23 mouse cellular contexts compared by ENCODE assay signal in genomic region chr2:164895885-164896284, GRCm38 (mm10). TPM values are rescaled to one million over a fixed set of nuclear protein-coding genes. Genes with fewer than 3 reads are reported as not detected.
DNase-seq lines count a peak whose midpoint lies in the region; ATAC-seq and TF ChIP-seq lines count a peak whose summit lies in the region.
"Had no signal": no experiment of that assay in that cellular context is flagged by ENCODE, and none has a peak within 500 bp of the region (broad histone marks: within the 10 kb centered on the region; RNA-seq: fewer than 3 reads in every experiment).

No protein-coding gene starts in this region.

- no peak for ATAC-seq in forebrain, embryonic 12.5 days (ENCODE audit: low FRiP score)
- ATAC-seq in forebrain, postnatal 0 days = no peak
- 0 out of 2 replicates have a peak, but pooled peaks have one; percentile 10 for ATAC-seq in limb, embryonic 11.5 days (ENCODE audit: insufficient number of reproducible peaks, low FRiP score, low TSS enrichment, low read depth)
- ATAC-seq: activated CD4-positive, CD25-positive, alpha-beta regulatory T cell, adult 4 months; forebrain, embryonic 14.5 days; hindbrain, embryonic 16.5 days had no signal

- H3K9me3 ChIP-seq in forebrain, embryonic 12.5 days = no peaks in the 10 kb centered on the region
- H3K9me3 ChIP-seq in forebrain, postnatal 0 days (ENCODE audit: low read length) = no peaks in the 10 kb centered on the region
- H3K9me3 ChIP-seq in limb, embryonic 11.5 days (ENCODE audit: control insufficient read depth, low read length) = no peaks in the 10 kb centered on the region
- no peaks in the 10 kb centered on the region for H3K9me3 ChIP-seq in limb, embryonic 10.5 days (replicated peaks)
- H3K9me3 ChIP-seq: forebrain, embryonic 10.5 days; heart, embryonic 15.5 days; hindbrain, embryonic 10.5 days; hindbrain, embryonic 13.5 days had no signal

- no peak overlapping the region for H3K4me3 ChIP-seq in forebrain, embryonic 12.5 days (replicated peaks)
- H3K4me3 ChIP-seq in forebrain, postnatal 0 days (ENCODE audit: low read depth, low read length) = no peak overlapping the region
- H3K4me3 ChIP-seq in limb, embryonic 11.5 days (ENCODE audit: low read depth, low read length) = no peak overlapping the region
- H3K4me3 ChIP-seq in limb, embryonic 10.5 days = no peak overlapping the region
- no peak overlapping the region for H3K4me3 ChIP-seq in thymus, adult 2 months (ENCODE audit: control insufficient read depth, insufficient read depth, low read length)
- H3K4me3 ChIP-seq: forebrain, embryonic 10.5 days; heart, embryonic 12.5 days; heart, embryonic 15.5 days; hindbrain, embryonic 10.5 days; hindbrain, embryonic 13.5 days had no signal

- H3K27ac ChIP-seq in forebrain, embryonic 12.5 days = 0 out of 2 replicates have a peak overlapping the region, but pooled peaks have one; percentile 13
- no peak overlapping the region for H3K27ac ChIP-seq in forebrain, postnatal 0 days (ENCODE audit: low read depth, low read length)
- no peak overlapping the region for H3K27ac ChIP-seq in limb, embryonic 11.5 days (replicated peaks; ENCODE audit: low read depth, low read length)
- H3K27ac ChIP-seq in limb, embryonic 10.5 days = no peak overlapping the region
- no peak overlapping the region for H3K27ac ChIP-seq in thymus, adult 2 months (ENCODE audit: control insufficient read depth, insufficient read depth, low read length)
- H3K27ac ChIP-seq: forebrain, embryonic 10.5 days; heart, embryonic 15.5 days; hindbrain, embryonic 10.5 days; hindbrain, embryonic 13.5 days had no signal

- DNase-seq in cerebellum, adult 11-12 months = peak; percentile 67
- DNase-seq in cerebellum, adult 9-11 months = no peak
- no peak for DNase-seq in forebrain, postnatal 0 days
- DNase-seq in limb, embryonic 11.5 days (ENCODE audit: low spot score) = no peak
- no peak for DNase-seq in limb, embryonic 10.5 days (ENCODE audit: low spot score)
- DNase-seq in thymus, adult 2 months = no peak
- DNase-seq: adrenal gland, adult 8-10 months; adrenal gland, postnatal 25 days; cerebellum, adult 11 months; cerebellum, adult 9-10 months; gastrocnemius, postnatal 25 days; heart, adult 18-20 months; heart, postnatal 10 days; heart, postnatal 36 days had no signal

- 96% methylated on average over 6 of the region's 6 CpGs for WGBS in forebrain, embryonic 12.5 days
- WGBS in forebrain, postnatal 0 days = 91% methylated on average over 6 of the region's 6 CpGs
- WGBS in limb, embryonic 11.5 days = 94% methylated on average over 6 of the region's 6 CpGs
- 92% methylated on average over 6 of the region's 6 CpGs for WGBS in limb, embryonic 10.5 days
- WGBS in thymus, adult 2 months = 97% methylated on average over 6 of the region's 6 CpGs

- no peak for TF ChIP-seq POLR2A in thymus, adult 2 months (IDR thresholded peaks at IDR 0.05; ENCODE audit: control insufficient read depth, extremely low read depth, insufficient read depth, low read length, poor library complexity)

- H3K36me3 ChIP-seq in forebrain, embryonic 12.5 days (replicated peaks) = peaks cover 100% of the 10 kb centered on the region
- peaks cover 99% of the 10 kb centered on the region for H3K36me3 ChIP-seq in forebrain, postnatal 0 days (ENCODE audit: insufficient read depth)
- peaks cover 52% of the 10 kb centered on the region for H3K36me3 ChIP-seq in limb, embryonic 11.5 days (ENCODE audit: control insufficient read depth, insufficient read depth, low read length)
- H3K36me3 ChIP-seq in limb, embryonic 10.5 days = peaks cover 100% of the 10 kb centered on the region
- peaks cover 78% of the 10 kb centered on the region for H3K36me3 ChIP-seq in thymus, adult 2 months (ENCODE audit: control insufficient read depth, insufficient read depth, low read length)

- no peak for TF ChIP-seq CTCF in forebrain, postnatal 0 days (IDR thresholded peaks at IDR 0.05; ENCODE audit: low read depth)
- no peak for TF ChIP-seq CTCF in thymus, adult 2 months (IDR thresholded peaks at IDR 0.05; ENCODE audit: borderline replicate concordance, control insufficient read depth, extremely low read depth, insufficient read depth, low read length, poor library complexity)

- H3K4me2 ChIP-seq in forebrain, embryonic 12.5 days = no peak overlapping the region
- H3K4me2 ChIP-seq in forebrain, postnatal 0 days (ENCODE audit: low read depth) = no peak overlapping the region
- H3K4me2 ChIP-seq in limb, embryonic 11.5 days (ENCODE audit: low read depth, severe bottlenecking) = no peak overlapping the region
- H3K4me2 ChIP-seq: heart, embryonic 12.5 days; heart, embryonic 15.5 days; hindbrain, embryonic 13.5 days had no signal

- H3K27me3 ChIP-seq in forebrain, embryonic 12.5 days = no peaks in the 10 kb centered on the region
- no peaks in the 10 kb centered on the region for H3K27me3 ChIP-seq in forebrain, postnatal 0 days (ENCODE audit: insufficient read depth, low read length)
- H3K27me3 ChIP-seq in limb, embryonic 11.5 days (ENCODE audit: control insufficient read depth, insufficient read depth, low read length) = no peaks in the 10 kb centered on the region; the same call in 1 of the 2 replicates
- H3K27me3 ChIP-seq in limb, embryonic 10.5 days (ENCODE audit: low read depth, poor library complexity, severe bottlenecking) = no peaks in the 10 kb centered on the region
- no peaks in the 10 kb centered on the region for H3K27me3 ChIP-seq in thymus, adult 2 months (ENCODE audit: control insufficient read depth, insufficient read depth, low read length)
- H3K27me3 ChIP-seq: heart, embryonic 12.5 days; heart, embryonic 15.5 days; hindbrain, embryonic 13.5 days had no signal

- H3K4me1 ChIP-seq in forebrain, embryonic 12.5 days = no peaks in the 10 kb centered on the region
- no peaks in the 10 kb centered on the region for H3K4me1 ChIP-seq in forebrain, postnatal 0 days (ENCODE audit: insufficient read depth)
- no peaks in the 10 kb centered on the region for H3K4me1 ChIP-seq in limb, embryonic 11.5 days (ENCODE audit: control insufficient read depth, insufficient read depth, low read length)
- no peaks in the 10 kb centered on the region for H3K4me1 ChIP-seq in limb, embryonic 10.5 days
- H3K4me1 ChIP-seq in thymus, adult 2 months (replicated peaks; ENCODE audit: control insufficient read depth, insufficient read depth, low read length) = peaks cover 16% of the 10 kb centered on the region
- H3K4me1 ChIP-seq: forebrain, embryonic 10.5 days; heart, embryonic 12.5 days; heart, embryonic 15.5 days; hindbrain, embryonic 10.5 days; hindbrain, embryonic 13.5 days had no signal

- no peak overlapping the region for H3K9ac ChIP-seq in forebrain, embryonic 12.5 days
- H3K9ac ChIP-seq in forebrain, postnatal 0 days = no peak overlapping the region
- H3K9ac ChIP-seq in limb, embryonic 11.5 days (ENCODE audit: low read length) = no peak overlapping the region
- H3K9ac ChIP-seq: heart, embryonic 12.5 days; heart, embryonic 15.5 days; hindbrain, embryonic 13.5 days had no signal

RNA-seq across cellular contexts. Expression of gene Zfp335, which starts 15.7 kb away (rescaled TPM):
- polyA plus RNA-seq in forebrain, embryonic 12.5 days (2016; fragmentation: Nextera tagmentation; extraction: Ambion mirVana) = 18.3 and 19.1 TPM in 2 replicates
- total RNA-seq in forebrain, postnatal 0 days (2014; rRNA removed) = 20.9 and 26.0 TPM in 2 replicates
- polyA plus RNA-seq in forebrain, postnatal 0 days (2015; fragmentation: Nextera tagmentation; extraction: Ambion mirVana) = 10.0 and 11.2 TPM in 2 replicates
- 12.1 and 16.3 TPM in 2 replicates for polyA plus RNA-seq in limb, embryonic 11.5 days (2014; fragmentation: Nextera tagmentation; extraction: Ambion mirVana)
- polyA plus RNA-seq in limb, embryonic 10.5 days (2016; fragmentation: Nextera tagmentation; extraction: Ambion mirVana) = 18.0 and 21.3 TPM in 2 replicates
- 92.6 and 99.0 TPM in 2 replicates for polyA plus RNA-seq in thymus, adult 2 months (2012; rRNA removed)

RNA-seq across cellular contexts. Expression of gene Pcif1, which starts 16.8 kb away (rescaled TPM):
- 92.9 and 96.3 TPM in 2 replicates for polyA plus RNA-seq in forebrain, embryonic 12.5 days (2016; fragmentation: Nextera tagmentation; extraction: Ambion mirVana)
- 67.3 and 82.2 TPM in 2 replicates for total RNA-seq in forebrain, postnatal 0 days (2014; rRNA removed)
- polyA plus RNA-seq in forebrain, postnatal 0 days (2015; fragmentation: Nextera tagmentation; extraction: Ambion mirVana) = 104 and 115 TPM in 2 replicates
- 71.5 and 76.6 TPM in 2 replicates for polyA plus RNA-seq in limb, embryonic 11.5 days (2014; fragmentation: Nextera tagmentation; extraction: Ambion mirVana)
- polyA plus RNA-seq in limb, embryonic 10.5 days (2016; fragmentation: Nextera tagmentation; extraction: Ambion mirVana) = 73.7 and 86.7 TPM in 2 replicates
- 79.7 and 87.9 TPM in 2 replicates for polyA plus RNA-seq in thymus, adult 2 months (2012; rRNA removed)

RNA-seq across cellular contexts. Expression of gene Pltp, which starts 38.4 kb away (rescaled TPM):
- 39.0 and 40.4 TPM in 2 replicates for polyA plus RNA-seq in forebrain, embryonic 12.5 days (2016; fragmentation: Nextera tagmentation; extraction: Ambion mirVana)
- total RNA-seq in forebrain, postnatal 0 days (2014; rRNA removed) = 28.2 and 43.4 TPM in 2 replicates
- 67.9 and 80.7 TPM in 2 replicates for polyA plus RNA-seq in forebrain, postnatal 0 days (2015; fragmentation: Nextera tagmentation; extraction: Ambion mirVana)
- 22.9 and 25.1 TPM in 2 replicates for polyA plus RNA-seq in limb, embryonic 11.5 days (2014; fragmentation: Nextera tagmentation; extraction: Ambion mirVana)
- 20.2 and 24.9 TPM in 2 replicates for polyA plus RNA-seq in limb, embryonic 10.5 days (2016; fragmentation: Nextera tagmentation; extraction: Ambion mirVana)
- 227 and 263 TPM in 2 replicates for polyA plus RNA-seq in thymus, adult 2 months (2012; rRNA removed)

RNA-seq across cellular contexts. Expression of gene Mmp9, which starts 44.7 kb away (rescaled TPM):
- 3.6 and 4.4 TPM in 2 replicates for polyA plus RNA-seq in forebrain, embryonic 12.5 days (2016; fragmentation: Nextera tagmentation; extraction: Ambion mirVana)
- 5.3 and 14.2 TPM in 2 replicates for total RNA-seq in forebrain, postnatal 0 days (2014; rRNA removed)
- polyA plus RNA-seq in forebrain, postnatal 0 days (2015; fragmentation: Nextera tagmentation; extraction: Ambion mirVana) = 5.3 and 8.3 TPM in 2 replicates
- 0.21 and 0.47 TPM in 2 replicates for polyA plus RNA-seq in limb, embryonic 11.5 days (2014; fragmentation: Nextera tagmentation; extraction: Ambion mirVana)
- polyA plus RNA-seq in limb, embryonic 10.5 days (2016; fragmentation: Nextera tagmentation; extraction: Ambion mirVana) = 0.31 and 0.33 TPM in 2 replicates
- polyA plus RNA-seq in thymus, adult 2 months (2012; rRNA removed) = 29.1 and 31.7 TPM in 2 replicates
